Mouse (Mus musculus) hindbrain, embryonic 10.5 days (tissue): ENCODE measurements around the gene Sumo3. TPM values are rescaled to one million over a fixed set of nuclear protein-coding genes. Genes with fewer than 3 reads are reported as not detected.
A peak's percentile ranks its signal among the peaks of the same experiment; 100 is the strongest.

Source experiments
- DNase-seq: peaks from one replicate; pipeline ENCODE4 v3.0.0-alpha.2; 2017; ENCODE audit warnings: low spot score
- H3K27ac ChIP-seq: fragments of 300-500 bp; sonication (generic); 2 replicates; pipeline ENCODE4 v1.5.1; 2016; ENCODE audit warnings: mild to moderate bottlenecking, moderate library complexity
- H3K27me3 ChIP-seq: fragments of 300-500 bp; sonication (generic); 2 replicates; pipeline ENCODE4 v1.6.1; 2016; ENCODE audit warnings: mild to moderate bottlenecking; ENCODE audit not compliant: poor library complexity, insufficient read depth, severe bottlenecking
- H3K36me3 ChIP-seq: fragments of 300-500 bp; sonication (generic); 2 replicates; pipeline ENCODE4 v1.6.1; 2016; ENCODE audit warnings: mild to moderate bottlenecking, moderate library complexity
- H3K4me1 ChIP-seq: fragments of 300-500 bp; sonication (generic); replicated peaks from 2 replicates; pipeline ENCODE4 v1.6.1; 2016; ENCODE audit warnings: mild to moderate bottlenecking
- H3K4me3 ChIP-seq: fragments of 300-500 bp; sonication (generic); 2 replicates; pipeline ENCODE4 v1.5.1; 2016; ENCODE audit warnings: mild to moderate bottlenecking, moderate library complexity
- H3K9me3 ChIP-seq: fragments of 300-500 bp; sonication (generic); 2 replicates; pipeline ENCODE4 v1.6.1; 2016; ENCODE audit warnings: mild to moderate bottlenecking, moderate library complexity
- WGBS: fragments of 180-500 bp; shearing (Covaris S2); methylation state at CpG from one replicate; pipeline ENCODE4 v1.1.7; 2016; 5-methylcytosine and 5-hydroxymethylcytosine counted together
- polyA plus RNA-seq: library from polyadenylated mRNA; unstranded; fragments of >200 nt; fragmentation: Nextera tagmentation; extraction: Ambion mirVana; gene quantifications from 2 replicates; pipeline ENCODE4 v1.2.1, GENCODE M21; 2016

Gene Sumo3
- polyA plus RNA-seq, 1 experiment from 2014 or later, result 336 TPM

DNA sequence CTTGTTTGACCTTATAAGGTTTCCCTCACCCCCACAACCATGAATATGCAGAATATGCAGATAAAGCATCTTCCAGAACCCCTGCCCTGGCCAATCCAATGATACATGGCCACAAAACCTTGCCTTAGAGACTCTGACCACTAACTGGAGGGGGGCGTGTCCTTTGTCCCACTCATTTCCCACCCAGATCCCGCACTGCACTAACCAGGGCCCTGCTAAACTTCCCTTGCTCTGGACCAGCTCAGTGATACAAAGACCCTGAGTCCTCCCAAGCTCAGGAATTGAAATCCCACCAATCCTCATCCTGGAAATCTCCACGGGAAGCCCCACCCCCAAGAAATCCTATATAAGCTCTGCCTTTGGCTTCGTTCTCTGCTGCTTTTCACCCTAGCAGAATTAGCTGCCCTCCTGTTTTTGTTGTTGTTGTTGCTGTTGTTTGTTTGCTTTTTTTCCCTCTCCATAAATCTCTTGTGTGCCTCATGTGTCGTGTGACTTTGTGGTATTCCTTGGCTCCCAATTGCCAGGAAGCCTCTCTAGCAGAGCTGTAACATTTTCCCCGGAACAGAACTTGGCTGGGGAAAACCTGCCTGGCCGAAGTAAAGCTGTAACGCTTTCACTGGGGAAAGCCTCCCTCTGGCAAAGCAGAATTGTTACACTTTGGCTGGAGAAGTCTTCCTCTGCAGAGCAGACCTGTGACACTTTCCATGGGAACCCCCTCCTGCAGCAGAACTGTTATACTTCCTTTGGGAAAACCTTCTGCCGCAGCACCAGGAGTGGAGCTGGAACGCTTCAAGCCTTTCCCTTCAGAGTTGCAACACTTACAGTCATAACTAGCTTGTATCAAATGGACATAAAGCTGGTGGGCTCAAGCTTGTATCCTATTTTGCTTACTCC lies 25.6 kb upstream of the Sumo3 start:
- H3K27me3 ChIP-seq, result no peaks in the 10 kb centered on the region
- no peaks in the 10 kb centered on the region for H3K9me3 ChIP-seq
- 63% methylated on average over 10 of the region's 10 CpGs for WGBS
- H3K27ac ChIP-seq, result 0 out of 2 replicates have a peak overlapping the region, but pooled peaks have one; percentile 93
- no peak for DNase-seq
- H3K36me3 ChIP-seq, result no peaks in the 10 kb centered on the region
- H3K4me3 ChIP-seq, result no peak overlapping the region
- H3K4me1 ChIP-seq, result peaks cover 31% of the 10 kb centered on the region

DNA sequence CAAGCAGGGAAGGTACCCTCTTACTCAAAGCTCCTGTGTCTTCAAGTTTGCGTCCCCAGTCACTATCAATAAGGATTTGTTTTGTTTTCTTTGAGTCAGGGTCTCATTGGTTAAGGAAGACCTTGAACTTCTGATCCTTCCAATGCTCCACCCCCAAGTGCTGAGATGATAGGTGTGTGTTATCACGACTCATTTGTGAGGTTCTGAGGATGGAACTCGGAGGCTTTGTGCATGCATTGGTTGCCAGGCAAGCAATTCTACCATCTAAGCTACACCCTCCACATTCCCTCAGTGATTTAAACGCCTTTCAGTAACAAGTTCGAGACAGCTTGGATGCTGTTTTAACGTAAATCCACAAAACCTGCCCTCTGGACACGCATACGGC lies 24.9 kb upstream of the Sumo3 start:
- H3K4me3 ChIP-seq, result peak overlapping the region; percentile 85
- peaks cover 31% of the 10 kb centered on the region for H3K4me1 ChIP-seq
- DNase-seq, result no peak
- WGBS, result 11% methylated on average over 8 of the region's 8 CpGs
- H3K27me3 ChIP-seq, result no peaks in the 10 kb centered on the region
- H3K36me3 ChIP-seq, result 0 out of 2 replicates have a peak, but pooled peaks cover 4% of the 10 kb centered on the region
- H3K9me3 ChIP-seq, result no peaks in the 10 kb centered on the region
- H3K27ac ChIP-seq, result peak overlapping the region; percentile 93

DNA sequence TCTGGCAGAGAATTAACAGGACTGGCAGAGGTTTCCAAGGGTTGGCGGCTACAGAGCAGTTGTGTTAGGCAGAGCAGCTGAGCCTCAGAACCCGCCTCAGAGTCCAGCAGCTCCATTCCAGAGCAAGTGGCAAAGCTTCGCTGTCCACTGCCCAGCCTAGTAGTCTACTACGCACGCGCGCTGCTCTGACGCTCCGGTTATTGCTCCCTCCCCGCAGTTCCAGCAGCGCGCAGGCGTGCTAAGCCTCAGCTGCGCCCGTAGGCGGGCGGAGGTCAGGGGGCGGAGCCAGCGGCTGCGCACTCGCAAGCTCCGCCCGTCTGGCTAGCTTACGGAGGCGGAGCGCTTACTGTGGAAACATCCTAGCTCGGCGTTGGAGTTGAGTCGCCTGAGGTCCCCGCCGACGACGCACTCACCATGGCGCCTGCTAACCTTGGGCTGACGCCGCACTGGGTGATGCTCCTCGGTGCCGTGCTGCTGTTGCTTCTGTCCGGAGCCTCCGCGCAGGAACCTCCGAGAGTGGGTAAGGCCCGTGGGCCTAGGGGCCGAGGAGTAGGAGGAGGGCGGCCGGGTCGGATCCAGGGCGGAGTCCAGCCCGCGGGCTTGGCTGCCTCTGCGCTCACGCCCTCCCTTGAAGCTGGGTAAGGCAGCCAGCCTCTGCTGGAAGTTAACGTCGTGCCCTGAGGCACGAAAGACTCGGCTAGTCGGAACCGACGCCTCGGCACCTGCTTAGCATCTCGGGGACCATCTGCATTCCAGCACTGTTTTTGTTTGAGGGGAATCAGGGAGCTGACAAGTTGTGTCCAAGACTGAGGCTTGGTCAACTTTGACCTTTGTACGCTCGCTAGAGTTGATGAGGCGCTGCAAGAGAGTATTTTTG lies 24.3 kb upstream of the Sumo3 start, which contains the start of gene Pttg1ip:
Gene Pttg1ip, plus strand, starts transcription at position 313 of the 877 bp plus-strand sequence.
- H3K36me3 ChIP-seq, result peaks cover 8% of the 10 kb centered on the region; the same call in 1 of the 2 replicates
- under 1% methylated on average over 64 of the region's 64 CpGs for WGBS
- H3K9me3 ChIP-seq, result no peaks in the 10 kb centered on the region
- peak; percentile 96 for DNase-seq
- peak within 1 kb of the TSS; percentile 93 for H3K27ac ChIP-seq
- peaks cover 31% of the 10 kb centered on the region for H3K4me1 ChIP-seq
- H3K27me3 ChIP-seq, result no peaks in the 10 kb centered on the region
- H3K4me3 ChIP-seq, result peak within 1 kb of the TSS; percentile 85

DNA sequence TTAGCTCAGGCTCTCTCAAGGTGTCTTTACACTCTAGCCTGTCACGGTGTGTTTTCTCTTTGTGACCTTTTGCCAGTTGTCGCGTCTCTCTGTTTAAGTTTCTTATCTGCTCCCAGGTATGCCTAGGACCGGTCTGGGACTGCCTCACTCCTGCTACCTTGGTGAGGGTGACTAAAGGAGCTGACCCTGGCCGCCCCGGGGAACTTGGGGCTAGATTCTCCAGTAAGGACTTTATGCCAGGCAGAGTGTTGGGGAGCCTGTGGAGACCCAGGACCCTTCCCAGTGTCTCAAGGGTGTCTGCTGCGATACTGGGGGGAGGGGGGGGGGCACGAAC lies 23.6 kb upstream of the Sumo3 start:
- no peaks in the 10 kb centered on the region for H3K9me3 ChIP-seq
- H3K27ac ChIP-seq, result peak overlapping the region; percentile 93
- peak overlapping the region; percentile 85 for H3K4me3 ChIP-seq
- H3K36me3 ChIP-seq, result peaks cover 14% of the 10 kb centered on the region
- DNase-seq, result no peak
- peaks cover 32% of the 10 kb centered on the region for H3K4me1 ChIP-seq
- H3K27me3 ChIP-seq, result no peaks in the 10 kb centered on the region
- 9% methylated on average over 8 of the region's 8 CpGs for WGBS

DNA sequence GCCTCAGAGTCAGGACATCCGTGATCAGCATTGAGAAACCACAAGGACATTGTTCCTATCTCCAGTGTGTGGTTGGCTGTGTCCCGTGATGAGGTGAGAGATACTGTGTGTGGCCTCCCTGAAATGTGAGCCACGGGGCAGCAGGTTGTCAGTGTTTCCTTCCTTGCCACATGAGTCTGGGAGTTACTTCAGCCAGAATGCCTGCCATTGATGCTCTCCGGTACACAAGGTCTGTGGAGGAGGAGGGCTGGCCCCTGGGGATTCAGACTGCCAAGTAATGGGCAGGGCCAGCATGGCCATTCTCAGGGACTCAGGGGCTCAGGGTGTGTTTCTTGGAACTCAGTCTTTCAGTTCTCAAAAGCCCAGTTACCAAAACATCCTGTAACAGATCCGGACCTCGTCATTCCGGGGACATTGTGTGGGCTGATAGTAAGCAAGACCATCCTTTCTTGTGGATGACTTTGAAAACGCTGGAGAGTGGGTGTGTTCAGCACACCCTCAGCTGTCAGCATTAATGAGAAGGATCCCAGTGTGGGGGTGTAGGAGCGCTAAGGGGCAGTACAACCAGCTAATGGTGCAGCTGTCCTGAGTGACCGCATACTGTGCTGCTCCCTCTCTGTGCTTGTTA lies 22.0 kb upstream of the Sumo3 start:
- Histone ChIP-seq H3K4me3 (no peak overlapping the region), H3K9me3 (no peaks in the 10 kb centered on the region), H3K27me3 (no peaks in the 10 kb centered on the region), H3K4me1 (peaks cover 42% of the 10 kb centered on the region), H3K36me3 (peaks cover 31% of the 10 kb centered on the region), H3K27ac (no peak overlapping the region)
- DNase-seq, result no peak
- 78% methylated on average over 10 of the region's 10 CpGs for WGBS

DNA sequence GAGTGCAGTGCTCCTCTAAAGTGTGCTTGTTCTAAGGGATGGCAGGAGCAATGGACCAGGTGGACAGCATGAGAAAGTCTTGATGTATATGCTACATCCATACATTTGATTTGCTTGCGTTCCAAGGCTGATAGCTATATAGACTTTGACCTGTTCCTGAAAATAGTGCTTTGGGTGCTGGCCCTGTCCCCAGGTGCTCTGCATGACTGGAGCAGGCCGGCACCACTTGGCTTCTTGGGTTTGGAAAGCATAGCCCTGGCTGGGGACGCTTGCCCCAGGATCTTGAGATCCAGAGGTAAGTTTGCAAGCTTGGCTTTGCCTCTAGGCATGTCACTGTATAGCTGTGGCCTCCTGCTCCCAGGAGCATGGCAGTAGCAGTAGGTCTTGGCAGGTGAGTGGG lies 19.3 kb upstream of the Sumo3 start:
- Histone ChIP-seq H3K4me1 (peaks cover 43% of the 10 kb centered on the region), H3K9me3 (no peaks in the 10 kb centered on the region), H3K27me3 (no peaks in the 10 kb centered on the region), H3K4me3 (no peak overlapping the region), H3K36me3 (peaks cover 53% of the 10 kb centered on the region), H3K27ac (no peak overlapping the region)
- WGBS, result 93% methylated on average over 3 of the region's 3 CpGs
- DNase-seq, result no peak

DNA sequence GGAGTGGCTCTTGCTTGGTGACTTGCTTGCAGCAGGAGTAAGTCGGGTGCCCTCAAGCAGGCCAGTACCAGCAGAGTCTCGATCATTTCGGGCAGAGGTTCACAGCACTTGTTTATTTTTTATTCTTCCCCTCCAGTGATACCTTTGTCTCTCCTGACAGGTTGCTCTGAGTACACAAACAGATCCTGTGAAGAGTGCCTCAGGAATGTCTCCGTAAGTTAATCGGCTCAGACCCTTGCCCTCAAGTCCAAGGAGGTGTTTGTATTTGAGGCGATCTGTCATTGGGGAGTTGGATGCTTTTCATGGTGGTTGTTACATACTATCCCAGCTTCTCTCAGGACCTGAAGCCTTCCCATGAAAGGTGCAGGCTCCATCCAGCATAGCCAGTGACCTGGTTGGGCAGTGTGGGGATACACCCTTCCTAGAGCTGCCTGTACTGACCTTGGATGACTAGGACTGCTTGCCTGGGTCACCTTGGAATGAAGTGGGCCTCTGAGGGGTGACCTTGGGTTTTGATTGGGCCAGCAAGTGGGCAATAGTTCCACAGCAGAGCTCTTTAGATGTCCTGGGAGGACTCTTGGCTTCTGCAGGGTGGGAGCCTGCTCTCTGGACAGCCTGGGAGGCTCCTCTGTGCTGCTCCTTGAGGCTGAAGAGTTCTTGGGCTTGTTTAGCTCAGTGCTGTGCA lies 18.7 kb upstream of the Sumo3 start:
- no peak overlapping the region for H3K4me3 ChIP-seq
- H3K9me3 ChIP-seq, result no peaks in the 10 kb centered on the region
- H3K4me1 ChIP-seq, result peaks cover 39% of the 10 kb centered on the region
- 90% methylated on average over 6 of the region's 6 CpGs for WGBS
- DNase-seq, result no peak
- H3K27ac ChIP-seq, result peak overlapping the region; percentile 29; the same call in 1 of the 2 replicates
- H3K36me3 ChIP-seq, result peaks cover 58% of the 10 kb centered on the region
- H3K27me3 ChIP-seq, result no peaks in the 10 kb centered on the region

DNA sequence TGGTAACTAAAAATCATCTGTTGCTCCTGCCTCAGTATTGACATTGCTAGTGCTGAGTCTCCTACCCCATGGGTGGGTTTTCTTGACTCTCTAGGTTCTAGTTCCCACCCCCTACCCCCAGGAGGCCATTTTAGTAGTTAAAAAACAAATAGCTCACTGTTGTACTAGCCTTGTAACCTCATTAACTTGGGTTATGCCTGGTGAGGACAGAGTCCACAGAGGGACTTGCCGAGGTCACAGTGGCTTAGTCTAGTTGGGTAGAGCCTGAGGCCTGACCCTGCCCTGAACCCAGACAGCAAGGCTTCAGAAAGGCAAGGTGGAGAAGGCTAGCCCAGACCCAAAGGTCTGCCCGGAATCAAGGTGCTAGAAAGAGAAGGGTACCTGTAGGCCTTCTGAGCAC lies 17.9 kb upstream of the Sumo3 start:
- H3K27ac ChIP-seq, result no peak overlapping the region
- 89% methylated on average over 2 of the region's 2 CpGs for whole genome bisulfite sequencing
- peaks cover 31% of the 10 kb centered on the region for H3K4me1 ChIP-seq
- no peak for DNase-seq
- no peaks in the 10 kb centered on the region for H3K27me3 ChIP-seq
- no peaks in the 10 kb centered on the region for H3K9me3 ChIP-seq
- no peak overlapping the region for H3K4me3 ChIP-seq
- peaks cover 66% of the 10 kb centered on the region for H3K36me3 ChIP-seq

DNA sequence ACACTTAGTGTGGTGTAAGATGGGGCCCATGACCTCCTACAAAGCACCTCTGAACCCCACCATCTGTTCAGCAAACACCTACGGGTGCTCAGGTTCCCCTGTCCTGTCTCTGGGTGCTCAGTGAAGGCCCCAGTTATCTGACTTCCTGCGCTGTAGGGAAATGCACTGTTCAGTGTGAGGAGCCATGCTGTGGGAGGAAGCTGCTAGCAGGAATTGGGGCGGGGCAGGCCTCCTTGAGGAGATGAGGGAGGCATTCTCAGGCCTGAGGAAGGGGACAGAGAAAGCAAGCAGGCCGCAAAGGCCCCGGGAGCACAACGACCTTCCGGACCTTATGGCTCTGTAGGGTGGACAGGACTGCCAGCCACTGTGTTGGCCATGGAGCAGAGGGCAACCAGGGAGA lies 16.8 kb upstream of the Sumo3 start:
- H3K36me3 ChIP-seq, result peaks cover 77% of the 10 kb centered on the region
- peak overlapping the region; percentile 23; the same call in 1 of the 2 replicates for H3K27ac ChIP-seq
- no peak for DNase-seq
- H3K4me1 ChIP-seq, result peaks cover 22% of the 10 kb centered on the region
- H3K27me3 ChIP-seq, result no peaks in the 10 kb centered on the region
- H3K4me3 ChIP-seq, result no peak overlapping the region
- 81% methylated on average over 7 of the region's 7 CpGs for WGBS
- no peaks in the 10 kb centered on the region for H3K9me3 ChIP-seq

DNA sequence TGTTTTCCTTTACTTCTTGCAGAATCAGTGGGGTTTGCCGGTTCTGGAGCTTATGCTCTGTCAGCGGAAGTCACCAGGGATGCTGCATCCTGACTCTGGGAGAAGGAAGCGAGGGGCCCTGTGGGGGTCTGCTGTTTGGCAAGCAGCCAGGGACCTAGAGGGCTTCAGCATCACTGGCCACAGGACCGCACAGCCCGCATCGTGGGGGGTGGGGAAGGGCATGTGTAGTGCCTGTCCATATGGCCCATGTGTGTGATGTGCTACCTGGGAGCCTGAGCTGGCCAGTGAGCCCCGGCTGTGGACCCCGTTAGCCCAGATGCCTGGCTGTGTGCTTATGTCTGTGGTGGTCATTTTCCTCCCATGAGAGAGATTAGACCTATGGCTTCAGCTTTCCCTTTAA lies 16.1 kb upstream of the Sumo3 start:
- H3K27me3 ChIP-seq, result no peaks in the 10 kb centered on the region
- no peak overlapping the region for H3K4me3 ChIP-seq
- no peak for DNase-seq
- H3K27ac ChIP-seq, result no peak overlapping the region
- H3K4me1 ChIP-seq, result peaks cover 21% of the 10 kb centered on the region; the same call in 1 of the 2 replicates
- peaks cover 83% of the 10 kb centered on the region for H3K36me3 ChIP-seq
- no peaks in the 10 kb centered on the region for H3K9me3 ChIP-seq
- WGBS, result 89% methylated on average over 8 of the region's 8 CpGs

DNA sequence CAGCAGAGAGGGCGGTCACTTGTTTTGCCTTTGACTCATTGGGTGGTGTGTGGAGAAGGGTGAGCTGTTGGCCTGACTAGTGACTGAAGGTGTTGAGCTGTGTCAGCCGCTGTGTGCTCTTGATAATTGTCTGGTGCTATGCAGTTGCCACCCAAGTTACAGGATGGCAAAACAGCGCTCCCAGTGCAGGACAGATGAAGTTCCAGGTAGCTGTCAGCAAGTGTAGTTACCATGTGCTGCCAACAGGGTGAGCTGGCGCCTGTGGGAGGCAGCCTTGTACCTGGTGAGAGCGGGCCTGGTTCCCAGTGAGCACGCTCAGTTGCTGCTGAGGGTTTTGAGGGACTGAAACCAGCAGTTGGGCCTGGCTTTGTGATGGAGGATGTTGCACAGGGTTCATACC lies 15.1 kb upstream of the Sumo3 start:
- Histone ChIP-seq H3K27ac (no peak overlapping the region), H3K4me1 (peaks cover 21% of the 10 kb centered on the region; the same call in 1 of the 2 replicates), H3K36me3 (peaks cover 92% of the 10 kb centered on the region), H3K9me3 (no peaks in the 10 kb centered on the region), H3K27me3 (no peaks in the 10 kb centered on the region), H3K4me3 (no peak overlapping the region)
- 47% methylated on average over 6 of the region's 6 CpGs for WGBS
- peak; percentile 61 for DNase-seq

DNA sequence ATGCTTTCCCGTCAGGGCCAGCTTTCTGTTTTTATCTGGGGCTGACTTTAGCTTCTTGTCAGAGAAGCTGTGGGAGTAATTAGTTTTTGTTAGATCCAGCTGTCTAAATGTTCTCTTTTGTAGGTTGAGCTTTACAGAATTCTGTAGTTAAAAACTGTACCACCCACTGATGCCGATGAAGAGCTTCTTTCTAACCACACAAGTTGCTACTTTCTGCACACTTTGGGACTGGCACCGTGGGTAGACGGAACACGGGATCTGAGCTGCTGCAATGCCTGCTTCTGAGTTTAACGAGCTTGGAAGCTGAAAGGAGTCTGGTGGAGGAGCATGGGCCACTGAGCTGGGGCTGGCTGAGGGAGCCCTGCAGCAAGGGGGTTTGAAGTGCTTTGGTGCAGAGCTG lies 14.4 kb upstream of the Sumo3 start:
- H3K36me3 ChIP-seq, result peaks cover 94% of the 10 kb centered on the region
- no peak for DNase-seq
- peaks cover 21% of the 10 kb centered on the region; the same call in 1 of the 2 replicates for H3K4me1 ChIP-seq
- H3K9me3 ChIP-seq, result no peaks in the 10 kb centered on the region
- WGBS, result 88% methylated on average over 6 of the region's 6 CpGs
- H3K27ac ChIP-seq, result no peak overlapping the region
- H3K27me3 ChIP-seq, result no peaks in the 10 kb centered on the region
- no peak overlapping the region for H3K4me3 ChIP-seq
